Mouse (Mus musculus) ES-E14 (cell line): Measurements from ENCODE around the gene Prickle1. TPM values are rescaled to one million over a fixed set of nuclear protein-coding genes. Genes with fewer than 3 reads are reported as not detected.

Experiments
- DNase-seq: peaks from one replicate; pipeline ENCODE4 v3.0.0-alpha.2; 2013; ENCODE audit warnings: low read depth, low spot score
- H3K27ac ChIP-seq: 2 replicates; pipeline ENCODE4 v1.5.1; 2012; ENCODE audit warnings: low read depth, mild to moderate bottlenecking, low read length, moderate library complexity, mixed read lengths; ENCODE audit not compliant: poor library complexity, insufficient read depth, severe bottlenecking
- H3K36me3 ChIP-seq: 2 replicates; pipeline ENCODE4 v1.6.1; 2012; ENCODE audit warnings: mild to moderate bottlenecking, low read length, moderate library complexity, mixed read lengths; ENCODE audit not compliant: control insufficient read depth, poor library complexity, insufficient read depth, severe bottlenecking
- H3K4me1 ChIP-seq, 2 experiments: fragments of 150-350 bp in 1 of 2; sonication (generic) in 1 of 2; 2 replicates each; pipeline ENCODE4 v1.6.1; 2012; ENCODE audit warnings: low read length in 2 of 2, mild to moderate bottlenecking in 1 of 2, mixed read lengths in 1 of 2; ENCODE audit not compliant: control insufficient read depth in 2 of 2, insufficient read depth in 2 of 2, poor library complexity in 1 of 2
- H3K4me3 ChIP-seq, 2 experiments: fragments of 150-350 bp in 1 of 2; sonication (generic) in 1 of 2; 2 replicates each; pipeline ENCODE4 v1.5.1; 2012; ENCODE audit warnings: low read length in 2 of 2, low read depth in 1 of 2, mild to moderate bottlenecking in 1 of 2, mixed read lengths in 1 of 2; ENCODE audit not compliant: insufficient read depth in 1 of 2, poor library complexity in 1 of 2, severe bottlenecking in 1 of 2
- H3K9ac ChIP-seq: 2 replicates; pipeline ENCODE4 v1.6.1; 2012; ENCODE audit warnings: low read depth, mild to moderate bottlenecking, low read length, mixed read lengths; ENCODE audit not compliant: poor library complexity, insufficient read depth, severe bottlenecking
- H3K9me3 ChIP-seq: fragments of 150-350 bp; sonication (generic); 2 replicates; pipeline ENCODE4 v1.6.1; 2012; ENCODE audit warnings: low read depth, mild to moderate bottlenecking, low read length; ENCODE audit not compliant: control insufficient read depth, insufficient read depth
- CHD2 ChIP-seq: IDR thresholded peaks from 2 replicates; pipeline ENCODE4 v1.6.1; 2014; ENCODE audit warnings: mild to moderate bottlenecking, low read depth, low read length, inconsistent platforms
- HCFC1 ChIP-seq: IDR thresholded peaks from 2 replicates; pipeline ENCODE4 v1.6.1; 2012; ENCODE audit warnings: low read length, inconsistent platforms, borderline replicate concordance; ENCODE audit not compliant: insufficient read depth
- MAFK ChIP-seq: IDR thresholded peaks from 2 replicates; pipeline ENCODE4 v1.6.1; 2014; ENCODE audit warnings: mild to moderate bottlenecking, low read depth, low read length, inconsistent platforms; ENCODE audit not compliant: insufficient read depth
- ZC3H11A ChIP-seq: IDR thresholded peaks from 2 replicates; pipeline ENCODE4 v1.6.1; 2012; ENCODE audit warnings: low read depth, mild to moderate bottlenecking, inconsistent platforms, low read length, borderline replicate concordance
- ZNF384 ChIP-seq: IDR thresholded peaks from 2 replicates; pipeline ENCODE4 v1.6.1; 2012; ENCODE audit warnings: low read depth, low read length, inconsistent platforms
- in situ Hi-C, 2 experiments: fragments of 600-800 bp; cut with MboI; formaldehyde crosslinking; loops; one replicate each; pipeline ENCODE4 v1.15.1; 2025; ENCODE audit warnings: low sequenced_read_pairs in 2 of 2, inconsistent platforms in 1 of 2; ENCODE audit not compliant: unreplicated experiment in 2 of 2
- total RNA-seq: library from RNA; depleted of rRNA; stranded (reverse); fragments of 300-350 nt; gene quantifications from 2 replicates; pipeline ENCODE4 v1.2.3, GENCODE M21; 2012

Prickle1 gene
- total RNA-seq, 1 experiment = 7.7 TPM

GRCm38 (mm10) chr15:93474277-93474676 is 121.4 kb downstream of the Prickle1 start:
- no peak overlapping the region for H3K4me3 ChIP-seq
- H3K36me3 ChIP-seq = peaks cover 2% of the 10 kb centered on the region; the same call in 1 of the 2 replicates
- no peak for DNase-seq
- in situ Hi-C loops = no loop called here
- no peak overlapping the region for H3K27ac ChIP-seq
- H3K9ac ChIP-seq = no peak overlapping the region
- TF ChIP-seq ZC3H11A = no peak
- TF ChIP-seq ZNF384 = no peak
- no peak for TF ChIP-seq CHD2
- TF ChIP-seq HCFC1 = no peak
- no peak for TF ChIP-seq MAFK
- no peaks in the 10 kb centered on the region for H3K4me1 ChIP-seq
- no peaks in the 10 kb centered on the region for H3K9me3 ChIP-seq

- Histone ChIP-seq H3K4me1 (no peaks in the 10 kb centered on the region), H3K27ac (no peak overlapping the region)
Observed at GRCm38 (mm10) chr15:93472089-93472488, 123.6 kb downstream of the Prickle1 start.

GRCm38 (mm10) chr15:93471651-93472050 is 124.0 kb downstream of the Prickle1 start:
- Histone ChIP-seq H3K27ac (no peak overlapping the region), H3K36me3 (peaks cover 2% of the 10 kb centered on the region; the same call in 1 of the 2 replicates), H3K4me3 (no peak overlapping the region), H3K4me1 (no peaks in the 10 kb centered on the region), H3K9me3 (no peaks in the 10 kb centered on the region), H3K9ac (no peak overlapping the region)
- in situ Hi-C loops = no loop called here
- DNase-seq = no peak
- TF ChIP-seq ZNF384 (no peak), CHD2 (no peak), HCFC1 (no peak), MAFK (no peak), ZC3H11A (no peak)

More at GRCm38 (mm10) chr15:93472089-93472488, 123.6 kb downstream of the Prickle1 start:
- no peak for DNase-seq
- Histone ChIP-seq H3K36me3 (peaks cover 2% of the 10 kb centered on the region; the same call in 1 of the 2 replicates), H3K4me3 (no peak overlapping the region), H3K9me3 (no peaks in the 10 kb centered on the region), H3K9ac (no peak overlapping the region)
- in situ Hi-C loops = no loop called here
- no peak for TF ChIP-seq MAFK
- no peak for TF ChIP-seq ZC3H11A
- no peak for TF ChIP-seq HCFC1
- TF ChIP-seq ZNF384 = no peak
- TF ChIP-seq CHD2 = no peak

GRCm38 (mm10) chr15:93461066-93461465 is 134.6 kb downstream of the Prickle1 start:
- H3K9ac ChIP-seq = no peak overlapping the region
- peaks cover 2 to 5% of the 10 kb centered on the region in 2 experiments; a peak in 3 of 4 replicates for H3K4me1 ChIP-seq
- peaks cover 8% of the 10 kb centered on the region for H3K36me3 ChIP-seq
- TF ChIP-seq CHD2 (no peak), MAFK (no peak), HCFC1 (no peak), ZC3H11A (no peak), ZNF384 (no peak)
- no peaks in the 10 kb centered on the region for H3K9me3 ChIP-seq
- H3K4me3 ChIP-seq = no peak overlapping the region
- no peak for DNase-seq
- in situ Hi-C loops = no loop called here
- H3K27ac ChIP-seq = no peak overlapping the region
